Mouse (Mus musculus): ENCODE data around the gene Tnnt1. TPM values are rescaled to one million over a fixed set of nuclear protein-coding genes. Genes with fewer than 3 reads are reported as not detected.

The Tnnt1 gene
- polyA plus RNA-seq, 1 experiment = 1.7 TPM

DNA sequence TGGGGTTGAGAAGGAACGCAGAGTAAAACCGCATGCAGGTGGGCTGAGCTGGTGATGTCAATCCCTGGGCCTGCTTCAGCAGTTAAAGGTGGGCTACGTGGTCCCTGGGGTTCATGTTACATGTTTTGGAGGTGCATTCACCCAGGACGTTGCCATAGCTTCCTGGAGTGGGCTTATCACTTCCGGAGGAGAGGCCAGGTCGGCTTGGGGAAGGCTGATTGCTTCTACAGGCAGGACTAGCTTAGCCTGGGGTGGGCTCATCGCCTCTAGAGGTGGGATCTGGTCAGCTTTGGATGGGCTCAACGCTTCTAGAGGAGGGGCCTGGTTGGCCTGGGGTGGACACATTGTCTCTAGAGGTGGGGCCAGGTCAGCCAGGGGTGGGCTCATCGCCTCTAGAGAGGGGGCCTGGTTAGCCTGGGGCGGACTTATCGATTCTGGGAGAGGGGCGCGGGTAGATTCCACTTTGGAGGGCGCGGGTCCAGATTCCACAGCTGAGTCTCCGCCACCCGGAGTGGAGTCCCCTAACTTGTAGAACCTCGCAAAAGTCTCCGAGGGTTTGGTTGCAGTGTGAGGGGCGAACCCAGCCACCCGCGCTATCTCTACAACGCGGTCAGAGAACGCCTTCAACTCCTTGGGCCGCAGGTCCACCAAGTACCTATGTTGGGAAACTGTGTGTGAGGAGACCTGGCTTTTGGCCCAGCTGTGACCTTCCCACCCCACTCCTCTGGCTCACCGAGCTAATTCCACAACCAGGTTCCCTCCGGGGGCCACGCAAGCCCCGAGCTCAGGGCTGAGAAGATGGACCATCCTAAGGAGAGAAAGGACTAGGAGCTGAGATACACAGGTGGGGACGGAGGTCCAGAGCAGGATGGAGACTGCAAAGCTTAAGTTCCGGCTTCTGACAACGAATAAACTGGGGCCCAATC lies 7.3 kb upstream of the Tnnt1 start:
- H3K27ac ChIP-seq (ENCODE audit: insufficient read depth, low read length) = no peak overlapping the region
- H3K4me1 ChIP-seq (ENCODE audit: control insufficient read depth, insufficient read depth, low read length) = no peaks in the 10 kb centered on the region
- no peak for TF ChIP-seq POLR2A (IDR thresholded peaks at IDR 0.05; ENCODE audit: low read depth, low read length)
- no peak for TF ChIP-seq CTCF (IDR thresholded peaks at IDR 0.05; ENCODE audit: borderline replicate concordance, insufficient read depth, low read length)
- H3K4me3 ChIP-seq (ENCODE audit: insufficient read depth, low read length) = no peak overlapping the region

DNA sequence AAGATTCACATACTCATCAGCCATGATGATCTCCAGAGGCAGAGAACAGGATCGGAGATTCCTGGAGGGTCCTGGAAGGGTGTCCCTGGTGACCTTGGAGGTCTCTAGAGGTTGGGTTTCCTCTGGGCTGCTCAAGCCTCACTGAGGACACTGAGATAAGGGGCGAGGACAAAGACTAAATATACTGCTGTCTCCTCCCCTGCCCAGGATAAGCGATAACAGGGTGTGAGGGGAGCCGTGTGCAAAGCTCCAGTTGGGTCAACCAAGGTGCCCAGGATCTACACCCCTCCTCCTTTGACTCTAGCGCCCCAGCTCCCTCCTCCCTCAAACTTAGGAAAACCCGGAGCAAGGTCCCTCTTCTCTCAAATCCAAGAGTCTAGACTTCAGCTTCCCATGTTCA lies 6.1 kb upstream of the Tnnt1 start:
- TF ChIP-seq CTCF (IDR thresholded peaks at IDR 0.05; ENCODE audit: borderline replicate concordance, insufficient read depth, low read length) = no peak
- no peak for TF ChIP-seq POLR2A (IDR thresholded peaks at IDR 0.05; ENCODE audit: low read depth, low read length)
- Histone ChIP-seq H3K4me3 (ENCODE audit: insufficient read depth, low read length) (no peak overlapping the region), H3K4me1 (ENCODE audit: control insufficient read depth, insufficient read depth, low read length) (no peaks in the 10 kb centered on the region), H3K27ac (ENCODE audit: insufficient read depth, low read length) (no peak overlapping the region)

- H3K4me3 ChIP-seq (ENCODE audit: insufficient read depth, low read length) = no peak overlapping the region
- peak; percentile 23; the same call in 1 of the 2 replicates for TF ChIP-seq CTCF (IDR thresholded peaks at IDR 0.05; ENCODE audit: borderline replicate concordance, insufficient read depth, low read length)
- TF ChIP-seq POLR2A (IDR thresholded peaks at IDR 0.05; ENCODE audit: low read depth, low read length) = no peak
- H3K4me1 ChIP-seq (ENCODE audit: control insufficient read depth, insufficient read depth, low read length) = no peaks in the 10 kb centered on the region
- no peak overlapping the region for H3K27ac ChIP-seq (ENCODE audit: insufficient read depth, low read length)
Observed at GRCm38 (mm10) chr7:4521231-4522003, 5.2 kb upstream of the Tnnt1 start.

DNA sequence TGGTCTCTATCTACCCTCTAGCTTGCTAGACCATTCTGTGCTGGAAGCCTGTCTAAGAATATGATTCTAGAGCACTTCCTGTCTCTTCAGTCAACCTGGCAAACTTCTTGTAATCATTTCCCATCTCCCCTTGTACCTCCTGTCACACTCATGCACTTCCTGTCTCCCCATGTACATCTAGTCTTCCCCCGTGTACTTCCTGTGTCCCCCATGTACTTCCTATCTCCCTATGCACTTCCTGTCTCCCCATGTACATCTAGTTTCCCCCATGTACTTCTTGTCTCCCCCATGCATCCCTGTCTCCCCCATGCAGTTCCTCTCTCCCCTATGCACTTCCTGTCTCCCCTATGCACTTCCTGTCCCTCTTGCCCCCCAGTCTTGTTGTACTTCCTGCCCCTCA lies 2.3 kb upstream of the Tnnt1 start:
- TF ChIP-seq CTCF (IDR thresholded peaks at IDR 0.05; ENCODE audit: borderline replicate concordance, insufficient read depth, low read length) = no peak
- TF ChIP-seq POLR2A (IDR thresholded peaks at IDR 0.05; ENCODE audit: low read depth, low read length) = no peak
- Histone ChIP-seq H3K4me1 (ENCODE audit: control insufficient read depth, insufficient read depth, low read length) (no peaks in the 10 kb centered on the region), H3K27ac (ENCODE audit: insufficient read depth, low read length) (no peak overlapping the region), H3K4me3 (ENCODE audit: insufficient read depth, low read length) (no peak overlapping the region)

- Histone ChIP-seq H3K27ac (ENCODE audit: insufficient read depth, low read length) (no peak overlapping the region), H3K4me3 (ENCODE audit: insufficient read depth, low read length) (no peak overlapping the region), H3K4me1 (ENCODE audit: control insufficient read depth, insufficient read depth, low read length) (no peaks in the 10 kb centered on the region)
- no peak for TF ChIP-seq POLR2A (IDR thresholded peaks at IDR 0.05; ENCODE audit: low read depth, low read length)
- TF ChIP-seq CTCF (IDR thresholded peaks at IDR 0.05; ENCODE audit: borderline replicate concordance, insufficient read depth, low read length) = no peak
Observed at GRCm38 (mm10) chr7:4515853-4516252, 329 bp downstream of the Tnnt1 start.

- no peak overlapping the region for H3K4me3 ChIP-seq (ENCODE audit: insufficient read depth, low read length)
- H3K27ac ChIP-seq (ENCODE audit: insufficient read depth, low read length) = no peak overlapping the region
- H3K4me1 ChIP-seq (ENCODE audit: control insufficient read depth, insufficient read depth, low read length) = no peaks in the 10 kb centered on the region
- TF ChIP-seq POLR2A (IDR thresholded peaks at IDR 0.05; ENCODE audit: low read depth, low read length) = no peak
Observed at GRCm38 (mm10) chr7:4513829-4514712, 2.1 kb downstream of the Tnnt1 start.

- no peak overlapping the region for H3K27ac ChIP-seq (ENCODE audit: insufficient read depth, low read length)
- no peaks in the 10 kb centered on the region for H3K4me1 ChIP-seq (ENCODE audit: control insufficient read depth, insufficient read depth, low read length)
- H3K4me3 ChIP-seq (ENCODE audit: insufficient read depth, low read length) = no peak overlapping the region
- TF ChIP-seq POLR2A (IDR thresholded peaks at IDR 0.05; ENCODE audit: low read depth, low read length) (no peak), CTCF (IDR thresholded peaks at IDR 0.05; ENCODE audit: borderline replicate concordance, insufficient read depth, low read length) (peak; percentile 25; the same call in 1 of the 2 replicates)
Observed at GRCm38 (mm10) chr7:4513236-4513635, 2.9 kb downstream of the Tnnt1 start.

DNA sequence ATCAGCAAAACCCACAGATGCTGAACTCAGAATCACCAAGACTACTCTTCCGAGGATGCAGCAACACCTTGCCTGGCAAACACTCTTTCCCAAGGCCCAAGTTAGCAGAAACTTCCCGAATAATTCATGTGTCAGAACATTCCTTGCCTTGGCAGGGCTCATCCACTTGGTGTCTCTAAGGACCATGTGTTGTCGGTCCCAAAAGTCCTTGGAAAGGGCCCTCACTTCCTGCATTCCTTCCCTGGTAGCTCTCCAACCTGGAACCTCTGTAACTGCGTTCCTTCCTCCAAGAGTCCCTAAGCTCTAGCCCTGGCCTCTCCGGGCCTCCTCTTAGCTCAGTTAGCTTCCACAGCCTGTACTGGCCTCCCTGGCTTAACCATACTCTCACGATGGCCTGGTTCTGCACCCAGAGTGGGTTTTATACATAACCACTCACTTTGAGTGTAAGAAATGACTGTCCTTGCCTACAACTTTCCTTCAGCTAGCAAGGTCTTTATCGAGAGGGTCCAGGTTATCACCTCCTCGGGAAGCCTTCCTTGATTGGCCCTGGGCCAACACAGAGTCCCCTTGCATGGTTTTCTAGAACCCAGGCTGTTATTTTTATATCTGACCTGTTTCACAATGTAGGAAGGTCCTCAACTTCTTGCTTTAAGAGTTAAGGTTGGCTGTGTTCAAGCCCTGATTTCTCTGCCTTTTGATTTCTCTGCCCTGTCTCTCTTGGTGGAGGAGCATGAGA lies 4.5 kb downstream of the Tnnt1 start:
- H3K4me1 ChIP-seq (ENCODE audit: control insufficient read depth, insufficient read depth, low read length) = no peaks in the 10 kb centered on the region
- H3K27ac ChIP-seq (ENCODE audit: insufficient read depth, low read length) = no peak overlapping the region
- H3K4me3 ChIP-seq (ENCODE audit: insufficient read depth, low read length) = no peak overlapping the region
- no peak for TF ChIP-seq POLR2A (IDR thresholded peaks at IDR 0.05; ENCODE audit: low read depth, low read length)
- no peak for TF ChIP-seq CTCF (IDR thresholded peaks at IDR 0.05; ENCODE audit: borderline replicate concordance, insufficient read depth, low read length)
